Mouse (Mus musculus) inflammation-experienced regulatory T-cells, adult 16 weeks (primary cell): ENCODE data around the gene Rflna. TPM values are rescaled to one million over a fixed set of nuclear protein-coding genes. Genes with fewer than 3 reads are reported as not detected.

Experiments used
- polyA plus RNA-seq: library from polyadenylated mRNA; unstranded; fragments of 100-300 nt; shearing (Covaris generic); gene quantifications from one replicate; pipeline ENCODE4 v1.2.1, GENCODE M21; 2017

The Rflna gene
- polyA plus RNA-seq, result 0.35 TPM

GRCm38 (mm10) chr5:125002969-125003872, at the start of gene Rflna:
Rflna (plus strand) TSS chr5:125003221.

Other genes with a start within 250 kb of the Rflna start
- gene Ccdc92, start 140.8 kb upstream of the Rflna start, polyA plus RNA-seq, result 14.5 TPM
- 20.3 TPM for gene Zfp664, start 140.5 kb upstream of the Rflna start, polyA plus RNA-seq
- 5.5 TPM for gene Ncor2, start 176.0 kb downstream of the Rflna start, polyA plus RNA-seq